Mouse (Mus musculus) embryonic stem cell, embryonic (primary cell): ENCODE results near the gene Gm572.

ENCODE experiments used
- CTCF ChIA-PET, 4 experiments: fragments of 300-600 bp in 2 of 4; fragments of 350-600 bp in 2 of 4; sonication (Branson Sonifier 250); formaldehyde crosslinking; loops; one replicate each; lab custom pipeline; 2022; ENCODE audit warnings: inconsistent platforms in 2 of 4; lab: Charles Lee
- POLR2A ChIA-PET, 4 experiments: fragments of 300-600 bp in 2 of 4; fragments of 350-600 bp in 2 of 4; sonication (Branson Sonifier 250); formaldehyde crosslinking; loops; one replicate each; lab custom pipeline; 2022; ENCODE audit warnings: antibody characterized with exemption in 4 of 4, inconsistent platforms in 1 of 4; lab: Charles Lee

Gene Gm572

DNA sequence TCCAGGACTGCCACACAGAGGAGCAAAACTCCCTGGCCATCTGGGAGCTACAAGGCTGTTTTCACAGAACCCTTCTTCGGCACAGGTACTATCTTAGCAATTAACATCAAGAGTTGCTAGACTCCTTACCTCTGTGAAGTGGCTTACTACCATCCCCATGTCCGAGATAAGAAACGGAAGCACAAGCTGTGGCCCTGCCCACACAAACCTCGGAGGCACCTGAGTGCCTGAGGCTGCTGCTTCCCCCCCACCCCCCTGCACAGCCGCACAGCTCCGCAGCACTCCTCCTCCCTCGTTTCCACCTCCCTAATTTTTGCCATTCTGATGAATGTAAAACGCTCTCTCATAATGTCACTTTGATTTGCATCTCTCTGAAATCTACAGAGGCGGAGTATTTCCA is 4.8 kb upstream of the Gm572 start:
- POLR2A ChIA-PET: interaction anchor here (0.6 to 2.4 kb wide), 21 partner anchors 7 to 546 kb away, joined by 3 to 24 read pairs (median 3); partner anchors contain the start of gene Tardbp (in 3 of the 4)
- CTCF ChIA-PET: interaction anchor here in 2 of 4 experiments (0.9 to 1.2 kb wide), 3 partner anchors 17 to 47 kb away, joined by 3 to 4 read pairs (median 3); partner anchors contain the start of gene Srm (in 1 of the 2)

DNA sequence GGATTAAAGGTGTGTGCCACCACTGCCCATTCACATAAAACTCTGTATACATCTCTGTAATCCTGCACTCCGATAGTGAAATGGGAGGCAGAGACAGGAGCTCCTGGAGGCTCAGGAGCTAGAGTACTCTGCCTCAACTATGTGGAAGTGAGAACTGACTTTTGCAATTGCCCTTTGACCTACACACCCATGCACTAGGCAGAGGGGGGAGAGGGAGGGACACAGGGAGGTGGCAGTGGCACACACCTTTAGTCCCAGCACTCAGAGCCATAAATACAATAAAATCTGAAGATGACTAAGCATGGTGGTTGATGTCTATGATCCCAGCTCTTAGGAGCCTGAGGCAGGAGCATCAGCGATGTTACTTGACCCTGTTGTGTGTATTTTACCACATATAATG is 3.7 kb upstream of the Gm572 start:
- POLR2A ChIA-PET: interaction anchor here in 2 of 4 experiments (1.0 to 1.5 kb wide), 4 partner anchors 12 to 18 kb away, joined by 3 to 4 read pairs (median 4); partner anchors contain the start of gene Tardbp (in 1 of the 2)
- CTCF ChIA-PET: interaction anchor here in 1 of 4 experiments (0.7 kb wide), 1 partner anchor 1459 kb away, joined by 3 read pairs; no protein-coding TSS in a partner anchor

- CTCF ChIA-PET: interaction anchor here in 1 of 4 experiments (1.1 kb wide), 1 partner anchor 9 kb away, joined by 3 read pairs; no protein-coding TSS in a partner anchor
Measured at GRCm38 (mm10) chr4:148641121-148641520, 2.0 kb upstream of the Gm572 start.

GRCm38 (mm10) chr4:148644157-148644511 is 1.0 kb downstream of the Gm572 start:
- CTCF ChIA-PET: interaction anchor here (0.5 to 2.4 kb wide), 38 partner anchors 10 to 548 kb away, joined by 3 to 23 read pairs (median 4); partner anchors contain the start of genes Tardbp (in 3 of the 4), Dffa (in 1 of the 4) and Disp3 (in 1 of the 4)
- POLR2A ChIA-PET: interaction anchor here (0.6 to 5.5 kb wide), 37 partner anchors 7 to 431 kb away, joined by 3 to 53 read pairs (median 4); partner anchors contain the start of genes Tardbp (in 4 of the 4) and Srm (in 1 of the 4)

More at GRCm38 (mm10) chr4:148641121-148641520, 2.0 kb upstream of the Gm572 start:
- POLR2A ChIA-PET: interaction anchor here in 1 of 4 experiments (1.5 kb wide), 1 partner anchor 14 kb away, joined by 4 read pairs; the partner anchor contains the start of gene Tardbp

- ChIA-PET POLR2A (interaction anchor here in 3 of 4 experiments (1.2 to 5.5 kb wide), 15 partner anchors 7 to 45 kb away, joined by 3 to 53 read pairs (median 14); partner anchors contain the start of gene Tardbp (in 2 of the 3)), CTCF (interaction anchor here in 2 of 4 experiments (0.5 to 2.4 kb wide), 11 partner anchors 10 to 431 kb away, joined by 3 to 21 read pairs (median 6); partner anchors contain the start of gene Disp3 (in 1 of the 2))
Measured at GRCm38 (mm10) chr4:148644926-148645325, 1.8 kb downstream of the Gm572 start.

DNA sequence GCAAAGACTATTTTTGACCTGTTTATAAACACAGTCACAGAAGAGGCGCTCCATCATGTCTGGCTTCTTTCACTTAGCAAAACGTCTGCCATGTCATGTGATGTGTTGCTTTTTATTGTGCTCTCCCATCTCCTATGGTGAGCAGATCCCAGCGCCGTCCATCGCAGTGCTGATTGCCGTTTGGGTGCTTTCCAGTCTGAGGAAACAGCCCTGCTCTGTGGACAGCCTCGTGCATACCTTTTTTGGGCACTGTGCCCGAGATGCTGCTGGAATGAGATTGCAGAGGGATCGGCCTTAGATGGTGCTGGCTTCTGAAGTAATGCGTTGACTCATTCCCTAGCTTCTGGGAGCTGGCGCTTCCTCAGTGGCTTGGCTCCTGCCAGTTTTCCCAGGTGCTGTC is 3.5 kb downstream of the Gm572 start:
- CTCF ChIA-PET: interaction anchor here in 3 of 4 experiments (0.6 to 1.5 kb wide), 6 partner anchors 9 to 697 kb away, joined by 3 to 6 read pairs (median 4); no protein-coding TSS in a partner anchor
- POLR2A ChIA-PET: interaction anchor here in 3 of 4 experiments (0.6 to 5.5 kb wide), 10 partner anchors 11 to 472 kb away, joined by 3 to 53 read pairs (median 4); partner anchors contain the start of gene Tardbp (in 3 of the 3)

DNA sequence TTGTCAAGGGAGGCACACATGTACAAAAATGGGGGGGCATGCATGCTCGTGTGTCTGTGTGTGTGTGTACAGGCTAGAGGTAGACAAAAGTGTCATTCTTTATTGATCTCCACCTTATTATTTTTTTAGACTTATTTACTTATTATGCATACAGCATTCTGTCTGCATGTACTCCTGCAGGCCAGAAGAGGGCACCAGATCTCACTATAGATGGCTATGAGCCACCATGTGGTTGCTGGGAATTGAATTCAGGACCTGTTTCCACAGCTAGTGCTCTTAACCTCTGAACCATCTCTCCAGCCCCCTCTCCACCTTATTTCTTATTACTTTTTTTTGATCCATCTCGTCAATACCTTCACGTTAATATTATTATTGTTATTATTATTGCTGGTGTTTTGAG is 6.2 kb downstream of the Gm572 start:
- POLR2A ChIA-PET: interaction anchor here in 3 of 4 experiments (0.7 to 1.7 kb wide), 5 partner anchors 17 to 35 kb away, joined by 3 to 9 read pairs (median 4); partner anchors contain the start of gene Tardbp (in 2 of the 3)
- CTCF ChIA-PET: interaction anchor here (0.7 to 1.6 kb wide), 17 partner anchors 8 to 894 kb away, joined by 3 to 12 read pairs (median 4); no protein-coding TSS in a partner anchor

DNA sequence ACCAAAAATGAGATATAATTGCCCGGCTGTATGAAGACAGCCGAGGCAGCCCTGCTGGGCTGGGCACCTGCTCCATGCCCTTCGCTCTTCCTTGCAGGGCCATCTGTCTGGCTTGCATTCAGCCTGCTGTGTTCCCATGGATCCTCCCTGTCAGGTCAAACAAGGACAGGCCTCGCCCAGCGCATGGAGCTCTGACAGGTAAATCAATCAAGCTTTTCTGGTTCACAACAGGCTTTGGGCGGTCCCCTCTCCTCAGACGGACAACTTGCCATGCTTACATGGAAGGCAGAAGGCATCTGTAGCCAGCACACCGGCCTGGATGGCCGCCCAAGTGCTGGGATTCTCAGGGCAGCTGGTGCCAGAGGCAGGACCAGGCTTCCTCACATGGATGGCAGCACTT is 7.9 kb downstream of the Gm572 start:
- POLR2A ChIA-PET: interaction anchor here in 2 of 4 experiments (0.6 to 1.6 kb wide), 13 partner anchors 7 to 588 kb away, joined by 3 to 11 read pairs (median 3); partner anchors contain the start of gene Tardbp (in 2 of the 2)
- CTCF ChIA-PET: interaction anchor here in 3 of 4 experiments (0.6 to 1.0 kb wide), 5 partner anchors 8 to 443 kb away, joined by 3 to 5 read pairs (median 3); partner anchors contain the start of gene Gm572 (in 1 of the 3)

DNA sequence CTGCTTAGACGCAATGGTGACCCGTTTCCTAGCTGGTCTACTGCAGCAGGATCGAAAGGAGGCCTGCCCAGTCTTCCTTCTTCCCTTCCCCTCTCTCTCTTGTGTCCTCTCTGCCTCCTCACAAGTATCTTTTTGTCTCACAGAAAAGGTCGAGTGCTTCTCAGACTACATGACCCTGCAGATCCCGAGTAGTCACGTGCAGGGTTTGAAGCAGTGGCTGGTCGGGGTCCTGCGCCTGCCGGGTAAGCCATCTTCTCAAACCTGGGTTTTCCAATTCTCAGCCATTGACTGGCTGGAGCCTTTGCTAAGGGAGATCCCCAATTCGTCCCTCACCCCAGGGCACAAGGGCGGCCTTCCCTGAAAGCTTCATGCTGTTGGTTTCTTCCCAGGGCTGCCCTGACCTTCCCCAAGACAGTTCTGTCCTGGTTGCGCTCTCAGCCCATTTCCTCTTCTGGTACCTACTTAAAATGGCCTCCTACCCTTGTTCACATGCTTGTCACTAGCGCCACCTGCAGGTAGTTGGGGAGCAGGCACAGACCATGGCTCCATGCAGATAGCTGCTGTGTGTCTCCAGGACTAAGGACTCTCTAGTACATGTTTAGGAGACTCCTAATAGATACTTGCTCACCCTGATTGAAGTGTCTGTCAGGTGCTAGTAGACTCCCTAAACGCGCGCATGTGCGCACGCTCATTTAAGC is 11.7 kb downstream of the Gm572 start:
- POLR2A ChIA-PET: interaction anchor here in 3 of 4 experiments (0.6 to 5.0 kb wide), 27 partner anchors 9 to 217 kb away, joined by 3 to 30 read pairs (median 4); partner anchors contain the start of genes Tardbp (in 3 of the 3), Gm572 (in 2 of the 3) and Ubiad1 (in 1 of the 3)

GRCm38 (mm10) chr4:148656691-148657258 is 13.7 kb downstream of the Gm572 start:
- CTCF ChIA-PET: interaction anchor here in 2 of 4 experiments (0.7 to 2.1 kb wide), 2 partner anchors 21 to 24 kb away, joined by 5 to 8 read pairs; no protein-coding TSS in a partner anchor
- POLR2A ChIA-PET: interaction anchor here in 3 of 4 experiments (0.6 to 5.0 kb wide), 9 partner anchors 12 to 195 kb away, joined by 3 to 30 read pairs (median 4); partner anchors contain the start of gene Gm572 (in 2 of the 3)

More for the DNA sequence above, 11.7 kb downstream of the Gm572 start:
- CTCF ChIA-PET: interaction anchor here (0.5 to 2.6 kb wide), 19 partner anchors 8 to 1107 kb away, joined by 3 to 14 read pairs (median 3); partner anchors contain the start of gene Gm572 (in 2 of the 4)

- ChIA-PET CTCF (interaction anchor here in 1 of 4 experiments (2.1 kb wide), 1 partner anchor 23 kb away, joined by 5 read pairs; no protein-coding TSS in a partner anchor), POLR2A (interaction anchor here in 2 of 4 experiments (0.8 to 1.5 kb wide), 4 partner anchors 12 to 34 kb away, joined by 3 to 5 read pairs (median 4); partner anchors contain the start of gene Tardbp (in 1 of the 2))
Measured at GRCm38 (mm10) chr4:148657776-148658175, 14.7 kb downstream of the Gm572 start.

DNA sequence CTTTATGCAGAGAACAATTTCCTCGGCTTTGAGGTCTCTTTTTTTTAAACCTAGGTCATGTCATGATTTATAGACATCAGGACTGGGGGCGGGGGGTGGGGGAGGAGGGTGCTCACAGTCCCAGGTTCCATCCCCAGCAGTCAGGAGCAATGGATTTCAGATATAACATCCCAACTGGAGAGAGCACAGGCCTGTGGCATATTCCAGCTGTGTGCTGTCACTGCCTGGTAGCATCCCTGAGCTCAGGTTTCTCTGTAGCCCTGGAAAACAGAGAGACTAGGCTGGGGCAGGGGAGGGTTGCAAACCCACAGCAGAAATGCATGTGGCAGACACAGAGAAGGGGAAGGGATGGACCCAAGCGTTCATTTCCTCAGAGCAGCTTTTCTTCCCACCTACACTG is 17.1 kb downstream of the Gm572 start:
- ChIA-PET POLR2A (interaction anchor here in 2 of 4 experiments (0.6 to 1.1 kb wide), 4 partner anchors 10 to 624 kb away, joined by 3 read pairs; partner anchors contain the start of gene Tardbp (in 1 of the 2)), CTCF (interaction anchor here in 1 of 4 experiments (1.0 kb wide), 1 partner anchor 21 kb away, joined by 5 read pairs; no protein-coding TSS in a partner anchor)

GRCm38 (mm10) chr4:148662168-148662965 is 19.2 kb downstream of the Gm572 start:
- ChIA-PET POLR2A (interaction anchor here in 2 of 4 experiments (0.7 to 1.7 kb wide), 3 partner anchors 18 to 77 kb away, joined by 3 to 4 read pairs (median 3); no protein-coding TSS in a partner anchor), CTCF (interaction anchor here (0.6 to 1.6 kb wide), 10 partner anchors 7 to 414 kb away, joined by 3 to 10 read pairs (median 3); partner anchors contain the start of gene Gm572 (in 1 of the 4))

- CTCF ChIA-PET: interaction anchor here in 3 of 4 experiments (0.6 to 1.1 kb wide), 5 partner anchors 8 to 413 kb away, joined by 3 to 4 read pairs (median 3); no protein-coding TSS in a partner anchor
- POLR2A ChIA-PET: interaction anchor here in 2 of 4 experiments (0.6 to 1.7 kb wide), 4 partner anchors 8 to 109 kb away, joined by 3 to 4 read pairs (median 4); no protein-coding TSS in a partner anchor
Measured at GRCm38 (mm10) chr4:148663326-148663725, 20.2 kb downstream of the Gm572 start.

GRCm38 (mm10) chr4:148664021-148664420 is 20.9 kb downstream of the Gm572 start:
- CTCF ChIA-PET: interaction anchor here in 3 of 4 experiments (0.6 to 1.1 kb wide), 6 partner anchors 9 to 412 kb away, joined by 3 to 4 read pairs (median 3); no protein-coding TSS in a partner anchor

More at GRCm38 (mm10) chr4:148664021-148664420, 20.9 kb downstream of the Gm572 start:
- POLR2A ChIA-PET: interaction anchor here in 2 of 4 experiments (0.6 to 1.5 kb wide), 3 partner anchors 9 to 108 kb away, joined by 3 to 4 read pairs (median 3); no protein-coding TSS in a partner anchor
